Mouse (Mus musculus) kidney, adult 2 months (tissue): ENCODE results near the gene Gm49776.

ENCODE experiments used
- CTCF ChIP-seq: fragments of 200-500 bp; conservative IDR thresholded peaks from 2 replicates; pipeline ENCODE4 v1.5.1; 2011; ENCODE audit warnings: low read depth, mild to moderate bottlenecking, control low read depth, low read length, moderate library complexity, mixed read lengths; ENCODE audit not compliant: insufficient read depth, insufficient read length
- POLR2A ChIP-seq: fragments of 200-500 bp; IDR thresholded peaks from one replicate; pipeline ENCODE4 v1.6.1; 2011; ENCODE audit warnings: low read depth, low read length, control low read depth

GRCm38 (mm10) chr16:18252736-18253135 lies 5.4 kb downstream of the Gm49776 start:
- TF ChIP-seq CTCF (no peak), POLR2A (no peak)
